Mouse (Mus musculus): Measurements from ENCODE around the gene Alkbh3.

The Alkbh3 gene

DNA sequence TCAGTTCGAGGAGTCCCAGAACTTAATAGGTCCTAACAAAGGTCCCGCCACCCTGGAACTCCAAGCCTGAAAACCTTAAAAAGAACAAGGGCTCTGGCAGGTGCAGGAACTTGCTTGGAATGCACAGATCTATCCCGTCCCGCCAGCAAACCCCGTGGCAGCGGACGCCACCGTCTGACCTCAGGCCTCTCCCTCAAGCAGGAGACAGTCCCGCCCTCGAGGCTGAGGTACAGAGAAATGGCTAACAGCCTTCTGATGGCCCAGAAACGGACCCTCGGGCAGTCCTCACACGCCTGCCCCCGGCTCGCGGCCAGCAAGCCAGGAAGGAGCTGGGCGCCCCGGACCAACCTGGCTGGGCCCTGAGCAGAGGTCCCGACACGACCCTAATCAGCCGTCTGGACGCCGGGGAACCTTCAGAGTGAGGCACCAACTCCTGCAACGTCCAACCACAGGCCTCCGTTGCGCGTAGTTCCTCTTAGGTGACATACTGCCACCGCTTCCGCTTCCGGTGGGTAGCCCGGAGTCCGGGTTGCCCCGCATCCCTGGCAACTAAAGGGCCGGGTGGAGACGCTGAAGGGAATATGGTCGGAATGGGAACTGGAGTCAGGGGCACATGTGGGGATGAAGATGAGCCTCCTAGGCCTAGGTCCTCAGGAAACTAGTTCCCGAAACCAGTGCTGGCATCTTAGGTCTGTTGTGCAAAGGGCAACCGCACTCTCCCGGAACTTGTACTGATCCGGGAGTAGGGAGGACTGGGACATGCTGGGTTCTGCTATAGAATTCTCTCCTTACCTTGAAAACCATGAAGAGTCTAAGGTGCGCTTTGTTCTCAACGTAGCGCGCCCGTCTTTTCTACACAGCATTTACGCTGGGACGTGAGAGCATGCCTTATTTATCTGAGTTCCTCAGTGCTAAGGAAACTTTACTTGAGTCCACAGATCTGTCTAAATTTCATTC, at the start of gene Alkbh3:
Alkbh3 (minus strand) TSS at position 473 of the 957 bp plus-strand sequence.
- peak; percentile 90 to 91 for DNase-seq

DNA sequence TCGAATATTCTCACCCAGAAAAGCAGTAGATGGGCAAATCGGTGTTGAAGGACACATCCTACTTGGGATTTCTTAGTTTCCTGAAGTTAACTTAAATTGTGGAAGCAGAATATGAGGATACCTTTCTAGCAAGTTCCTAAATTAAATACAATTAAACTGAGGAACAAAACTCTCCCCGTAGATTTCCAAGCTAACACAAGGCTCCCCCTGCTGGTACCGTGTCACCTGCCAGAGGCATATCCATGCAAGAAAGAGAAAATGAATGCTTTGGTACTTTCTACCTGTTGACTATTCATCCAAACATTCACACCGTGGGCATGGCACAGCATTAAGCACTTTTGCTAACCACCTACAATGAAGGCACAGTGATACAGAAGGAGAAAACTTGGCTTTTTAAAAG, 48.9 kb upstream of the Alkbh3 start:
- peak; percentile 11 to 43 for DNase-seq

- DNase-seq: peak in 1 of 2 experiments; percentile 18
These were observed 44.2 kb upstream of the Alkbh3 start for GRCm38 (mm10) chr2:94054813-94055212.

- no peak for DNase-seq
These were observed 41.3 kb upstream of the Alkbh3 start for GRCm38 (mm10) chr2:94051952-94052351.

- no peak for DNase-seq
These were observed 40.3 kb upstream of the Alkbh3 start for GRCm38 (mm10) chr2:94050901-94051300.

- no peak for DNase-seq
These were observed 39.0 kb upstream of the Alkbh3 start for GRCm38 (mm10) chr2:94049471-94050176.

- DNase-seq: no peak
These were observed 38.3 kb upstream of the Alkbh3 start for GRCm38 (mm10) chr2:94048733-94049470.

GRCm38 (mm10) chr2:94048271-94048670, 37.7 kb upstream of the Alkbh3 start:
- DNase-seq: no peak

DNA sequence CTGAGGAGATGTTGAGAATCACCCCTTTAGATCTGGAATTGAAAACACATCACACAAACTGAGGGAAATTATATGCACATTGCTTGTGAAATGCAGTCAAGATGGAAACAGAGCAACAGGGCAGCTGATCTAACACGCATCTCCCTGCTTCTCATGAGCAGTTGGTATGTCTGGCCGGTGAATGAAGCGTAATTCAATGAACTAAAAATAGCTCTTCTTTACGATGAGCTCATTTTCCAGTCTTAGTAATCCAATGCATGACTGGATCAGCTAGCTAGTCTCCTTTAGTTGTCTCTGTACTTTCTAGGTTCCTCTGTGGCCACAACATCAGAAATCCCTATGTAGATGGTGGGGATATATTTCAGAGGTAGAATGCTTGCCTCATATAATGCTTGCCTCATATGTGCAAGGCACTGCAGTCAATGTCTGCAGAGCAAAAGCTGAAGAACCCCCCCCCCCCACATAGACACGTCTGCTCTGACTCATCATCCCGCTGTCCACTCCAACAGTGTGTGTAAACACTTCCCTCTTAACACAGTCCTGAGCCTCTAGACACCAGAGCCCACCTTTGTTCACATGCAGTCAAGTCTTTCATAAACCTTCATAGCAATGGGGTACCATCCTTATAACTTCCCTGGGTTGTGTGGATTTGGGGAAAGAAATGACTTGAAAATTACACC, 34.9 kb upstream of the Alkbh3 start:
- DNase-seq: no peak

DNA sequence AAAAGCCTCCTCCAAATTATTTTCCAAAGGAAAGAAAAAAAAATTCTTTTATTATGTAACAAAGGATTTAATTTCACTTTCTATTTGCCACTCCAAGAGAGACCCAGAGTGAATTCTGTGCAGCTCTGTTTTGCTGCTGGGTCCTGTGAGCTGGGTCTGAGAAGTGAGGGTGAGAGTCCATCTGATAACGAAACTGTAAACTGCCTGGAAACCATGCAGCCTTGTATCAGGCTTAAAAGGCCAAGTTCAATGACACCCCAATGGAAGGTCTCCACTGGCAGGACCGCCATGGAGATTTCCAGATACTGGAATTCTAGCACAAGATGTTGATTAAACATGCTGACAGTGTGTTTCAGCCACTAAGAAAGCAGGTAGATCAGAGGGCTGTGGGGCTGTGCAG, 33.6 kb upstream of the Alkbh3 start:
- DNase-seq: no peak

- peak in 1 of 2 experiments; percentile 7 for DNase-seq
These were observed 33.1 kb upstream of the Alkbh3 start for GRCm38 (mm10) chr2:94043662-94044061.

DNA sequence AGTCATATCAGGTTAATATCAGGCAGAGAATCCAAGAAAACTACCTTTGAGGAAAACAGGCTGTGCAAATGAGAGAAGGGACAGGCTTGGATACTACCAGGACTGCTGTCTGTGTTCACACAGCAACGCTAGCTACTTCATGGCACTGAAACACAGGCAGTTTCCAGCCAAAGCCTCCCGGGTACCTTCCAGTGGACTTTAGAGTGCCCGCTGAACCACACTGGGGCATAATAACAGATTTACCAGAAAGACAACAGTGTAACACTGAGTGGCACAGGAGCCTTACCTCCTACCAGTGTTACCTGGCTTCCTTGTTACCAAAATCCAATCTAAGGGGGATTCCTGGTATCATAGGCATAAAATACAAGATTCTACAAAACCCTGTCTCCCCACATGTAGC, 31.9 kb upstream of the Alkbh3 start:
- DNase-seq: no peak

DNA sequence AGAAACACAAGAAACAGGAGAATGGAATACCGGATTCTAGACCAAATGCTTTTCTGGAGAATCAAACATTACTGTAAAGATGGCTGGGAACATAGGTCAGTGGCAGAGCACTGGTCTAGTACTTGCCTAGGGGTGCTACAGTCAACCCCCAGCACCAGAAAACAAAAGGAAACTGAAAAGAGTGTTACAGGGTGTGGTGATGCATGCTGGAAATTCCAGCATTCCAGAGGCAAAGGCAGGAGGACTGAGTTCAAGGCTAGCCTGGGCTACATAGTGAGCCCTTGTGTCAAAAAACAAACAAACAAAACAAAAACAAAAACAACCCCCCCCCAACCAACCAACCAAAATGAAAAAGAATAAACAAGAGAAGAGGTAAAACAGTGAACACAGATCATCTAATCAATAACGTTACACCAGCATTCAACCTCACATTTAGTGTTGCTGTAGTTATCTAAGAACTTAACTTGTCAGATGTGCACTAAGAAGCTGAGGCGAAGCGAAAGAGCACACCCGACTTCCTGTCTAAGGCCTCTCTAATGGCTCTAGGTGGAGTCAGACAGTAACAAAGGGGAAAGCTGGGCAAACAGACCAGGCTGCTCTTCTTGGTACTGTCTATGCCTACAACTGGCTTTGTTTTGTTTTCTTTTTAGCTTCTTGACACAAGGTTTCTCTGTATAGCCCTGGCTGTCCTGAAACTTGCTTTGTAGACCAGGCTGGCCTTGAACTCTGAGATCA, 30.0 kb upstream of the Alkbh3 start:
- no peak for DNase-seq

GRCm38 (mm10) chr2:94035428-94036331, 25.1 kb upstream of the Alkbh3 start:
- DNase-seq: peak; percentile 33 to 42

- no peak for DNase-seq
These were observed 20.0 kb upstream of the Alkbh3 start for GRCm38 (mm10) chr2:94030602-94031001.

DNA sequence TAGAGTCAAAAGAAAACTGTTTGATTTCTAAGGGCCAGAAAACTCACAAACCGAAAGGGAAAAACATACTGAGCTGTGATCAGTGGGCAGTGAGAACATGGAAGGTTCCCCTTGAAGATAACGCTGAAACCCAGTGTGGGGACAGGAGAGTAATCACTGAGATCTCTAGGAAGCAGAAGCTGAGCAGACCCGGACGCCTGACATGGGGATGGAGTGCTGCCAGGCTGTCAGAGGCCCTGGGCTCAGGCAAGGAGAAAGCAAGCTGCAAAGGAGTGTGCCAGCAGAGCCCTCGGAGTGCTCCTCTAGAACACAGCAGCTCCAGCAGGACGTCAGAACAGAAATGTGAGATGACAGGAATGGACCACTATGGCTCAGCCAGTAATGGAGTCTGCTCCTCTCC, 14.0 kb upstream of the Alkbh3 start:
- no peak for DNase-seq

DNA sequence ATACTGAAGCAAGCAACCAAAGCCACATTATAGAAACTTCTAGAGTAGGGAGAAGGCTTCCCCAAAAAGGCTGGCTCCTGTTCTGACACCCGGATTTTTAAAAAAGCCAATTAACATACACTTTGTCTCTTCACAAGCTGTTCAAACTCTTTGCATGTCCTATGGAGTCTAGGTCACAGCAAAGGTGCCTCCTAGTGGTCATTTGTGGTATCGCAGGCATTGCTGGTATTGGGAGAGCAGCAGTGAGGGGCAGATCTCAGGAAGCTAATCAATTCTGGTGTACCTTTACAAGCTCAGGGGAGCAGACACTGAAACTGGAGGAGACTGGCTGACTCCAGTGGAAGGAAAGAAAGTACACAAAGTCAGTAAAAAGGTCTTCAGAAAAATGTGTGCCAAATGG, 8.3 kb downstream of the Alkbh3 start:
- peak; percentile 77 to 81 for DNase-seq

DNA sequence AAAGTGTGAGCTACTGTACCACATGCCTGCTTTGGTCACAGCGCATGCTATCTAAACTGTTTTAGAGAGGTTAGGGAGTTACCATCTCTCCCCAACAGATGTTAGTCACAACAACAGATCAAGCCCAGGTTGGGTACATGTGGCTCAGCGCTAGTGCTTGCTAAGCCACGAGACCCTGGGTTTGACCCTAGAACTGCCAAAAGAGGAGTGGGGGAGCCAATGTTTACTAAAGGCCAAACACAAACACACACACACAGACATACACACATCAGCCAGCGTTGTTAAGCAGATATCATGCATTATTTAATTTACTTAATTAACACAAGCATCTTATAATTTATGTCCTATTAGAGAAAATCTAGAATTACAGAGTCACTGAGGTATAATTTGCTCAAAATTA, 8.7 kb downstream of the Alkbh3 start:
- DNase-seq: no peak

GRCm38 (mm10) chr2:94001411-94001810, 9.2 kb downstream of the Alkbh3 start:
- peak in 1 of 2 experiments; percentile 17 for DNase-seq

DNA sequence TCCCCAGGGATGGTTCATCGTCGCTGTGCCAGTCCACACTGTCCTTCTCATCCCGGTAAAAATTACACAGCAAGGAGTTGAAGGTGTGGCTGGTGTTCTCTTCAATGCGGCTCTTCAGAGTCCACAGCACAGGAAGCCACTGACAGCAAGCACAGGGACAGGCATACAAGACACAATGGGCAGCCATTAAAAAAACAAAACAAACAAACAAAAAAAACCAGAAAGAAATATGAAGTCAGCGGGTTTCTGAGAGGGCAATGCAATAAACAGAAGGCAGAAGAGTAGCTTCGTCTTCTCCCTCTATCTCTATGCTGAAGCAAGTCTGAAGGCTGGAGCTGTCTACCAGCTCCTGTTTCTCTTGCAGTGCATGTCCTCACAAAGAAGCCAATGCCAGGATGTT, 14.4 kb downstream of the Alkbh3 start, which contains the start of gene Gm27027:
Gm27027 (minus strand) TSS at position 101 of the 400 bp plus-strand sequence.
- no peak for DNase-seq

- no peak for DNase-seq
These were observed 17.8 kb downstream of the Alkbh3 start for GRCm38 (mm10) chr2:93992810-93993209.

Data from lung, adult 18-20 months (tissue).